Mouse (Mus musculus): ENCODE results near the gene Cct8.
"Not testable (repeated sequence)": the region's sequence is repeated elsewhere in the genome, so short reads cannot be mapped to it uniquely, and the experiment has no call there.

Gene Cct8

GRCm38 (mm10) chr16:87495716-87496447 lies at the start of gene Cct8:
Gene Cct8, minus strand, starts transcription at chr16:87495873.
- DNase-seq (ENCODE audit: low spot score in 2 of 2) = peak; percentile 96 to 97

DNA sequence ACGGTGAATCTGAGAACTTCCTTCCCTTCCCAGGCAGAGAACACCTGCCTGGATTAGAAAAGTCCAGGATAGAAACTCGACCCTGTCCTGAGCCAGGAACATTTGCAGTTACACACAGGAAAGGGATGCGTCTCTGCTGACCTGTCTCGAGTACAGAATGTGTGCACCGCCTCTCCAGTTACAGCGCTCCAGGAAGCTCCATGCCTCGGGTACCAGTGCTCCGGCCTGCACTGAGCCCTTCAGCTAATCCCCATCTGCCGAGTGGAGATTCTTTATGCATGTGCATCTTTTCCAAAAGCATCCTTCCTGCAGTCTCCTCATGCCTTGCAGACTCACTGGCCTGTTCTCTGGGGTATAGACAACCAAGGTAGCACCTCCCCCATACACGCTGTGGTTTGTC lies 33.1 kb upstream of the Cct8 start:
- DNase-seq (ENCODE audit: low spot score in 2 of 2) = no peak

- DNase-seq (ENCODE audit: low spot score in 2 of 2) = no peak
Observed at GRCm38 (mm10) chr16:87527553-87528249, 32.0 kb upstream of the Cct8 start.

DNA sequence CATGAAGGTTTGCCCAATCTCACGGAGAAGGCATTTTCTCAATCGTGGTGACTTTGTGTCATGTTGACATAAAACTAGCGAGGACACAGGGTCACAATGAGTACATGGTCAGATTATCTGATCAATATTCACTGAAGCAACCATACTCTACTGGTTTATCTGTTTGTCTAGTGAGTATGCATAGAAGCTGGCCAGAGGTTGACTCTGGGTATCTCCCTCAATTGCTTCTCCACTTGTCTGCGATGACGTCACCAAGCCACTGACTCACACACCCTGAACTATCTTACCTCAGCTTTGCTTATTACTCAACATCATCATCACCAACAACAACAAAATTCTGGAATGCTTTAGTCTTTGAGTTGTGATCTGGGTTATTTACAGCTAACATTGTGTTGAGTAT lies 28.6 kb upstream of the Cct8 start:
- no peak for DNase-seq (ENCODE audit: low spot score in 2 of 2)

GRCm38 (mm10) chr16:87512331-87512730 lies 16.7 kb upstream of the Cct8 start:
- DNase-seq (ENCODE audit: low spot score in 2 of 2) = no peak

DNA sequence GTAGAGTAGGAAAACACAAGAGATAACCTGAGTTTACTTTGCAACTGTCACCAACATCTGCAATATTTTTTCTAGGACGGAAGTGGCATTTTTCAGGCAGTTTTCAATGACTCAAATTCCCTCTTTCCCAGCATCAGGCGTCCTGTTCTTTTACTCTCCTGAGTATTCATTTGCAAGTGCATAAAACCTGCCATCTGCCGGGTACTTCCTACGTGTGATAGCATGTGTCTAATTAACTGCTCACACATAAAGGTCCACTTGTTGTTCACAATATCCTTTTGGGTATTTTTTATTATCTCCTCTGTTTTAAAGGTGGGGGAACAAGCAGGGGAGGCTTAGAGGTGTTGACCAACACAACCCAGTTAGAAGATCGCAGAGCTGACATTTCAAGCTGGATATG lies 16.0 kb upstream of the Cct8 start:
- no peak for DNase-seq (ENCODE audit: low spot score in 2 of 2)

DNA sequence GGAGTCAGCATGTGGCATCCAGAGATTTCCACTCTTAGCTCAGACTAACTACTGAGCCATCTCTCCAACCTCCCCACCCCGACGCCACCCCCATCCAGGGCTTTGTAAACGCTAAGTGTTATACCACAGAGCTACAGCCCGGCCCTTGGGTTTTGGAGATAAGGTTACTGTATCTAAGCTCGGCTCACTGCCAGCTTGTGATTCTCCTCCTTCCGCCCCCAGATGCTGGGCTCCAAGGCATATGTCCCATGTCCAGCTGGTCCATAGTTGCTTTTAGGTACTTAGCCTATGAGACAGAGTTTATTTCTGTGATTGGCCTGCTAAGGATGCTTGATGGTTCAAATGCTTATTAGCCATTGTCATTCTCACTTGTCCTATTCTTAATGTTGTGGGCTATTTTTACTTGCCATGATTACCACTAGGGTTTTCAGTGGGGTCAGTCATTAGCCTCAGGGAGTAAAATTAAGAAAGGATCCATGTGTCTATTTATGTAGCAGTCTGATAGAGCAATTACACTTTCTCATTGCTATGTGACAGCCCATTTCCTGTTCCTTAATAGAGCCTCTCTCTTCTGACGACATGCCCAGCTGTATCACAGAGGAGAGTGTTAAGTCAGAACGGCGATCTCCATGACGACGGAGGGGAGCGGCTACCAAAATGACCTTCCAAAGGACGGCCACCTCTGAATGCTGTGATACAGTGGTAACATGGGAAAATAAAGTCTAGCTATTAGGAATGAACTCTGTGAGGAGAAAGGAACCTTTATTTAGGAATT lies 5.8 kb upstream of the Cct8 start:
- DNase-seq (ENCODE audit: low spot score in 2 of 2) = peak; percentile 12 to 40

DNA sequence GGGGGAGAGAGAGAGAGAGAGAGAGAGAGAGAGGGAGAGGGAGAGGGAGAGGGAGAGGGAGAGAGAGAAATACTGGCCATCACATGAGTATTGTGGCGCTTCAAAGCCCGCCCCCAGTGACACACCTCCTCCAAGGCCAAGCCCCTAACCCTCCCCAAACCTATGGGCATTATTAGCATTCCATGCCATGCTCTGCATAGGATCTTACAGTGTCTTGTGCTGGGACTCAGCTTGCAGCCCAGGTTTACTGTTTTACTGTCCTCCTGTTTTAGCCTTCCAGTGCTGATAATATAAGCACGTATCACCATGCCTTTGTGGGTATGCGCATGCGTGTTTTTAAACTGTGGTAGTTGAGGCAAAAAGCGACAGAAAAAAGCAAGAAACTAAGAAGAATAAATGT lies 3.9 kb upstream of the Cct8 start:
- DNase-seq (ENCODE audit: low spot score in 2 of 2) = no peak

GRCm38 (mm10) chr16:87497171-87497570 lies 1.5 kb upstream of the Cct8 start:
- DNase-seq (ENCODE audit: low spot score in 2 of 2) = peak; percentile 23 to 54

DNA sequence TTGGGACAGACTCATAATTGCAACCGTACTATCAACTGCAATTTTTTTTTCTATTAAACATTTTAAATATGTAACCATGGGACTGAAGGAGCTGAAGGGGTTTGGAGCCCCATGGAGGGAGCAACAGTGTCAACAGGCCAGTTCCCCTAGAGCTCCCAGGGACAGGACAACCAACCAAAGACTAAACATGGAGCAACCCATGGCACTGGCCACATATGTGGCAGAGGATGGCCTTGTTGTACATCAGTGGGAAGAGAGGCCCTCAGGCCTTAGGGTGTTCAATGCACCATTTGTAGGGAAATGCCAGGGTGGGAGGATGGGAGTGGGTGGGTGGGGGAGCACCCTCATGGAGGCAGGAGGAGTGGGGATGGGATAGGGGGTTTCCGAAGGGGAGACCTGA lies 1.1 kb upstream of the Cct8 start:
- DNase-seq (ENCODE audit: low spot score in 2 of 2) = no peak

DNA sequence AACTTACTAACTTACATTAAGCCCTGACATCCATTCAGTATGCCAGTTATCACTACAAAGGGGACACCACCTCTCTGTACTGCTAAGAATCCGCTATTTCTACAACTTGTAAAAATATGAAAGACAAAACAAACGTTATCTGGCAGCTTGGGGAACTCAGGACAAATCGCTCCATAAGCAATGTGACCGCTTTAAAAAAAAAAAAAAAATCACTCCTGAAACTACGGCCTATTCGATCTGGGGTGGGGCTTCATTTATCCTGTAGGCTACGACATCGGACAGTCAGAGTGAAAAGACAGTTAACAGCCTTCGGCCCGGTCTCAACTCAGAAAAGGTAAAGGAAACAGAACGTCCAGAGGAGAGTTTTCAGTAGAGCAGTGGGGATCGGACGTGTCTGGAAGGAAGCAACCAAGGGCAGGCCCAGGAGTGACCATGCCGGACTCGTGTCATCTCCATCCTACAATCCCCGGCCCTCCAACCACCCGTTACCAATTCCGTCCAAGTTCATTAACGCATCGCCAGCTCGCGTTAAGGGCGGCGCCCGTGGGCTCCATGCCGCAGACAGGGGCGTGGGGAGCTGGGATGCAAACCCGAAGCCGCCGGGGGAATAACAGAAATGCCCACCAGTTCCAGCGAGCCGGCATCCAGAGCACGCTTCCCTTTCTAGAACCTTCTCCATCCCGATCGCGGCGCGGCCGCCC lies 568 bp downstream of the Cct8 start:
- no peak for DNase-seq (ENCODE audit: low spot score in 2 of 2)

DNA sequence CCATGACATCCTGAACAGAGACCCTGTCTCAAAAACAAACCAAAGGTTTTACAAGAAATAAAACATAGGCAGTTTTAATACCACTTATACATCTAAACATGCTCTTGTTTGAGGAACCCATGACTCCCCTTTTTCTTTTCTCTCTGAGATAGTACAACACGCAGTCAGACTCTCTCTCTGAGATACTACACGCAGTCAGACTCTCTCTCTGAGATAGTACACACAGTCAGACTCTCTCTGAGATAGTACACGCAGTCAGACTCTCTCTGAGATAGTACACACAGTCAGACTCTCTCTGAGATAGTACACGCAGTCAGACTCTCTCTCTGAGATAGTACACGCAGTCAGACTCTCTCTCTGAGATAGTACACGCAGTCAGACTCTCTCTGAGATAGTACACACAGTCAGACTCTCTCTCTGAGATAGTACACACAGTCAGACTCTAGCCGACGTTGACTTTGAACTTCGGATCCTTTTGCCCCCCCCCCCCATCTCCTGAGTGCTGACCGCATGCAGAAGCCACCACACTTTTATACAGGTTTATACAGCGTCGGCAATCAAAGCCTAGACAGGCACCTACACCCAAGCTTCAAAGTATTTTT lies 3.4 kb downstream of the Cct8 start:
- not testable (repeated sequence) for DNase-seq (ENCODE audit: low spot score in 2 of 2)

GRCm38 (mm10) chr16:87488605-87489004 lies 7.1 kb downstream of the Cct8 start:
- DNase-seq (ENCODE audit: low spot score in 2 of 2) = no peak

DNA sequence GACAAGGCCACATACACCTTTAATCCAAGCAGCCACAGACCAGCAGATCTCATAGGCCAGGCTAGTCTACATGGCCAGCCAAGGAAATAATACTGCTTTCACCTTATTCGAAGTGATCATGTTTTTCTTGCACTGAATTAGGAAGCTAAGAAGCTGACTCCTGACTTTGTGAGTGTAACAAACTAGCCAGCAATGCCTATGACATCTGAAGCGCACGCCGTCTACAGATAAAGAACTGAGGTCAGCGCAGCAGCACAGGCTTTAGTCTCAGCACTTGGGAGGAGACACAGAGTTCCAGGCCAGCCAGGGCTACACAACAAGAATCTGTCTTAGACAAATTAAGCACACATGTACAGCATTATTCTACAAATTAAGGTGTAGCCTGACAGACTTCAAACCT lies 8.9 kb downstream of the Cct8 start:
- DNase-seq (ENCODE audit: low spot score in 2 of 2) = no peak

- DNase-seq (ENCODE audit: low spot score in 2 of 2) = no peak
Observed at GRCm38 (mm10) chr16:87484367-87484766, 11.3 kb downstream of the Cct8 start.

GRCm38 (mm10) chr16:87470579-87470978 lies 25.1 kb downstream of the Cct8 start:
- no peak for DNase-seq (ENCODE audit: low spot score in 2 of 2)

DNA sequence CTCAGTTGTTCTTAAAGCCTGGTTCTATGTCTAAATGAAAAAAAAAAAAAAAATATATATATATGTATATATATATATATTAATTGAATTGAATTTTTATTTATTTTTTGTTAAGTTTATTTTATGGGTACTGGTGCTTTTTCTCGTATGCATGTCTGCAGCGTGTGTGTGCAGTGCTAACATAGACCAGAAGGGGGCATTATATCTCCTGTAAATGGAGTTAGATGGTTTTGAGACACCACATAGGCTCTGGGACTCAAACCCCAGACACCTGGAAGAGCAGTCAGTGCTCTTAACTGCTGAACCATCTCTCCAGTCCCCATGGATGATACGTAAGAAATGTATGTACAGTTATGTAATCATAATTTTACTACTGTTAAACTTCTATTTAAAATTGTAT lies 36.9 kb downstream of the Cct8 start:
- peak in 1 of 2 experiments; percentile 8 for DNase-seq (ENCODE audit: low spot score in 2 of 2)

- DNase-seq (ENCODE audit: low spot score in 2 of 2) = peak; percentile 63 to 68
Observed at GRCm38 (mm10) chr16:87455180-87455611, 40.5 kb downstream of the Cct8 start.

- peak; percentile 82 to 89 for DNase-seq (ENCODE audit: low spot score in 2 of 2)
Observed at GRCm38 (mm10) chr16:87454419-87455179, 41.1 kb downstream of the Cct8 start, which contains the start of gene Usp16. Gene Usp16, plus strand, starts transcription at chr16:87454703.

DNA sequence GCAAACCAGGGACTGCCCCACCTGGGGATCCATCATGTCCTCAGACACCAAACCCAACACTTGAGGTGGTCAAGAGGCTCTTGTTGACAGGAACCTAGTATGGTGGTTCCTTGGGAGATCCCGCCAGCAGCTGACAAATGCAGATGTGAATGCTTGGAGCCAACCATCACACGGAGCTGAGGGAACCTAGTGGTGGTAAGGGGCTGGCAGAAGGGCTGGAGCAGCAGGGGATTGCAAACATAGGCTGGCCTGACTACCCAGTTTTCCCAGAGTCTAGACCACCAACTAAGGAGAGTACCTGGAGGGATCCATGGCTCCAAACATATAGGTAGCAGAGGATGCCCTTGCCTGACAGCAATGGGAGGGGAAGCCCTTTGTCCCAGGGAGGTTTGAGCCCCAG lies 42.4 kb downstream of the Cct8 start:
- no peak for DNase-seq (ENCODE audit: low spot score in 2 of 2)

GRCm38 (mm10) chr16:87445528-87445927 lies 50.1 kb downstream of the Cct8 start:
- DNase-seq (ENCODE audit: low spot score in 2 of 2) = no peak

Data from natural killer cell, adult 2 months (primary cell).